Mouse (Mus musculus): Measurements from ENCODE around the gene Tlr12. TPM values are rescaled to one million over a fixed set of nuclear protein-coding genes. Genes with fewer than 3 reads are reported as not detected.

Tlr12 gene
- polyA plus RNA-seq, 1 experiment from 2014 or later = 0.90 TPM

DNA sequence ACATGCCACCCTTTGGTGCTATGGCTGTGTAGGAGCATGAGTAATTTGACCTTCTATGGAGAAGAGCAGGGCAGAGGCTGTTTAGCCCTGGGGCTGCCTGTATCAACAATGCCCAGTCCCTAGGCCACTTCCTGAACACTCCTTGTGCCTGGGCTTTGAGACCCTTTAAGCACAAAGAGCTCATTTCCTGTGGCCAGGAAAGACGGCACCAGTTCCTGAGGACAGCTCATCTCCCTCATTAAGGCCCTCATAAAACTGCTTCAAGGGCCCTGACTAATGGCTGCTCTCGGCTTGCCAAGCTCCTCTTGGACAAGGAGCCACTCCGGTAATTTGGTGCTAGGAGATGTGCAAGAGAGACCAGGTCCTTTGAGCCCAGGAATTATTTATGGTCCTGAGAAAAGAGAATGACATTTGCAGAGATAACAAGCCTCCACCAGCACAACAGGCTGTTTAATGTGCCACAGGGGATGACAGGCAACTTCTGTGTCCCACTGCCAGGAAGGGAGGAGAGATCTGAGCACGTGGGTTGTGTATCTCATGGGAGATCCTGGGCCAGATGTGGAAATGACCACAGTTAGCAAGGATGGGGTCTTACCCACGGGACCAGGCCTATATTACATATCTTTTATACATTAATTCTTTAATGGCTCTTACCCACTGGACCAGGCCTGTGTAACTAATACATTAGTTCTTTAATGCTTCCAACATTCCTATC is 34.3 kb upstream of the Tlr12 start:
- peak overlapping the region; percentile 63 for H3K27ac ChIP-seq
- H3K27me3 ChIP-seq (ENCODE audit: control insufficient read depth, insufficient read depth, low read length) = no peaks in the 10 kb centered on the region
- no peaks in the 10 kb centered on the region for H3K36me3 ChIP-seq (replicated peaks; ENCODE audit: control insufficient read depth, insufficient read depth)
- no peak overlapping the region for H3K9ac ChIP-seq
- no peaks in the 10 kb centered on the region for H3K9me3 ChIP-seq (ENCODE audit: control insufficient read depth, low read length)
- 41% methylated on average over 5 of the region's 5 CpGs for WGBS
- no peak for DNase-seq (ENCODE audit: low spot score)
- peaks cover 31% of the 10 kb centered on the region for H3K4me1 ChIP-seq (replicated peaks; ENCODE audit: control insufficient read depth, insufficient read depth, low read length)
- H3K4me2 ChIP-seq (replicated peaks) = no peak overlapping the region
- ATAC-seq (ENCODE audit: low FRiP score) = no peak
- no peak overlapping the region for H3K4me3 ChIP-seq (replicated peaks; ENCODE audit: low read length)

DNA sequence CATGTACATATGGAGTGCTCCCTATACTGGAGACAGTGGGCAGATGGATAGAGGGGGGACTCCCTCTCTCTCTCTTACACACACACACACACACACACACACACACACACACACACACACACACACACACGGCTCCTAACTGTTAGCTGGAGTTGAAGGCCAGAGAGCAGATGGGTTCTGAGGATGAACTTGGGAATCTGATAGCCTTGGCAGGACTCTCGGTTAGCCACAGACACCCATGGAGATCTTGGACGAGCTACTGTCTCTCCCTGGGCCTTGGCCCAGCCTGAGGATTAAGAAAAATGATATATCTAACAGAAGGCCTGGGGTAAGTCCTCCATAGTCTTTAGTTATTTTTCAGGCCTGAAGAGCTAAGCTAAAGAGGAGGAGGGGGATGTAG is 33.1 kb upstream of the Tlr12 start:
- H3K4me2 ChIP-seq (replicated peaks) = no peak overlapping the region
- no peak overlapping the region for H3K9ac ChIP-seq
- DNase-seq (ENCODE audit: low spot score) = no peak
- no peak for ATAC-seq (ENCODE audit: low FRiP score)
- H3K36me3 ChIP-seq (replicated peaks; ENCODE audit: control insufficient read depth, insufficient read depth) = no peaks in the 10 kb centered on the region
- H3K27me3 ChIP-seq (ENCODE audit: control insufficient read depth, insufficient read depth, low read length) = no peaks in the 10 kb centered on the region
- H3K27ac ChIP-seq = no peak overlapping the region
- no peak overlapping the region for H3K4me3 ChIP-seq (replicated peaks; ENCODE audit: low read length)
- no peaks in the 10 kb centered on the region for H3K9me3 ChIP-seq (ENCODE audit: control insufficient read depth, low read length)
- WGBS = 73% methylated on average over 3 of the region's 3 CpGs
- H3K4me1 ChIP-seq (replicated peaks; ENCODE audit: control insufficient read depth, insufficient read depth, low read length) = peaks cover 25% of the 10 kb centered on the region

DNA sequence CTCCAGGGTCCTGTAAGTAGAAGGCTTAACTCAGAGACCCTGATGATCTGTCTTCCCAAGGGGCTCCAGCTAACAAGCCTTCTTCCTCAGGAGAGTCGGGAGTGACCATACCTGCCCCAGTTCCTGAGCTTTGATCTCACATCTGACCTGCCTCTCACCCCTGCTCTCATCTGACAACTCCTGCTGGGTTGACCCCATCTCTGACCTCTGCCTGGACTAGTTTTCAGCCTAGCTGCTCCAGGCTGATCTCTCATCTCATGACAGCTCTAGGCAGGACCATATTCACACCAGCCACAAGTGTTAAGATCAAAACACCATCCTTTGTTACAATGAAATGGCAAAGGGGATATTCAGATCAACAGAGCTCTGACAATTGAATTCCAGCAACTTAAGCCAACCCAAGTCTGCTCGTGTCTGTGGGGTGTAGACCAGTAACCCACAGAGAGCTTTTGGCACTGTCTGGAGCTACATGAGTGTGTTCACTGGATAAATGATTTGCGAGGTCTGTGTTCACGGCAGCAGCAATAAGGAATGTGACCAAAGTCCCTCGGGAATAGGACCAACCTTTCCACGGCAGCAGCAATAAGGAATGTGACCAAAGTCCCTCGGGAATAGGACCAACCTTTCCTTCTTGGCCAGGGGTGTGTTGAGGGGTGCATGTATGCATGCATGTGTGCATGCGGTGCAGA is 30.3 kb upstream of the Tlr12 start:
- H3K9ac ChIP-seq = no peak overlapping the region
- no peaks in the 10 kb centered on the region for H3K36me3 ChIP-seq (replicated peaks; ENCODE audit: control insufficient read depth, insufficient read depth)
- no peaks in the 10 kb centered on the region for H3K27me3 ChIP-seq (ENCODE audit: control insufficient read depth, insufficient read depth, low read length)
- ATAC-seq (ENCODE audit: low FRiP score) (no peak), DNase-seq (ENCODE audit: low spot score) (no peak)
- 59% methylated on average over 8 of the region's 8 CpGs for WGBS
- peaks cover 9% of the 10 kb centered on the region for H3K4me1 ChIP-seq (replicated peaks; ENCODE audit: control insufficient read depth, insufficient read depth, low read length)
- no peak overlapping the region for H3K27ac ChIP-seq
- no peaks in the 10 kb centered on the region for H3K9me3 ChIP-seq (ENCODE audit: control insufficient read depth, low read length)
- H3K4me2 ChIP-seq (replicated peaks) = no peak overlapping the region
- H3K4me3 ChIP-seq (replicated peaks; ENCODE audit: low read length) = no peak overlapping the region

DNA sequence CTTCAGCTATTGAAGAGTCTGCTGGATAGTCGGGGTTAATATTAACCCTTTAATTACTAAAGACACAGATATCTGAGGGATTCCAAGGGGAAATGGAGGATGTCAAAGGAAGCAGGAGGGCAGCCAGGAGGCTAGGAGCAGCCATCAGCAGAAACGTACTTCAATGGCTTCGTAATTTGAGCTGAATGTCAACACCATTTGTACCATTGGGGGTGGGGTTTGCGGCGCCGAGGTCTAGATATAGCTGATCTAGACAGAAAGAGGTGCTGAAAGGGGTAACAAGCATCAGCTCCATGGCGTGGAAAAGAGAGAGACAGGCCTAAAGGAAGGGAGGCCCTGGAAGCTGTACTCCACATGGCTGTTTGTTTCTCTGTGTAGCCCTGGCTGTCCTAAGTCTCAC is 28.3 kb upstream of the Tlr12 start:
- Histone ChIP-seq H3K4me2 (replicated peaks) (no peak overlapping the region), H3K36me3 (replicated peaks; ENCODE audit: control insufficient read depth, insufficient read depth) (no peaks in the 10 kb centered on the region), H3K4me1 (replicated peaks; ENCODE audit: control insufficient read depth, insufficient read depth, low read length) (no peaks in the 10 kb centered on the region; the same call in 1 of the 2 replicates), H3K27me3 (ENCODE audit: control insufficient read depth, insufficient read depth, low read length) (no peaks in the 10 kb centered on the region), H3K4me3 (replicated peaks; ENCODE audit: low read length) (no peak overlapping the region), H3K9me3 (ENCODE audit: control insufficient read depth, low read length) (no peaks in the 10 kb centered on the region), H3K9ac (no peak overlapping the region), H3K27ac (no peak overlapping the region)
- ATAC-seq (ENCODE audit: low FRiP score) (no peak), DNase-seq (ENCODE audit: low spot score) (no peak)
- WGBS = 58% methylated on average over 7 of the region's 7 CpGs

DNA sequence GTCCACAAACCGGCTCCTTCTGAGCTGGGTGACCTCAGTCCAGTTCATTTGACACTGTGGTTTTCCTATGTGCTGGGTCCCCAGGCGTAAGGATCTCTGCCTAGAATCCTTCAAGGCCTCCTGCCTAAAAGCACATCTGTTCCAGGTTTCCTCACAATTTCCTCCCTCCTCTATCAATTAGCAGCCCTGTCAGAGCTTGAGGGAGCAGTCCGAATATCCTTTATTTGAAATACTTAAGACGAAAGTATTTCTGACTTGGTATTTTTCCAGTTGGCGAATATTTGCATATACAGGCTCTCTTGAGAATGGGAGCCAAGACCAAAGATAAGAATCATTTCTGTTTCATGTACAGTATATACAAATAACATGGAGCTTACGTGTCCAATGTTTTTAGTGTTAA is 27.5 kb upstream of the Tlr12 start:
- 83% methylated on average over 6 of the region's 6 CpGs for WGBS
- Histone ChIP-seq H3K36me3 (replicated peaks; ENCODE audit: control insufficient read depth, insufficient read depth) (no peaks in the 10 kb centered on the region), H3K4me2 (replicated peaks) (no peak overlapping the region), H3K27ac (no peak overlapping the region), H3K4me1 (replicated peaks; ENCODE audit: control insufficient read depth, insufficient read depth, low read length) (no peaks in the 10 kb centered on the region), H3K27me3 (ENCODE audit: control insufficient read depth, insufficient read depth, low read length) (no peaks in the 10 kb centered on the region), H3K4me3 (replicated peaks; ENCODE audit: low read length) (no peak overlapping the region), H3K9me3 (ENCODE audit: control insufficient read depth, low read length) (no peaks in the 10 kb centered on the region), H3K9ac (no peak overlapping the region)
- ATAC-seq (ENCODE audit: low FRiP score) (no peak), DNase-seq (ENCODE audit: low spot score) (no peak)

DNA sequence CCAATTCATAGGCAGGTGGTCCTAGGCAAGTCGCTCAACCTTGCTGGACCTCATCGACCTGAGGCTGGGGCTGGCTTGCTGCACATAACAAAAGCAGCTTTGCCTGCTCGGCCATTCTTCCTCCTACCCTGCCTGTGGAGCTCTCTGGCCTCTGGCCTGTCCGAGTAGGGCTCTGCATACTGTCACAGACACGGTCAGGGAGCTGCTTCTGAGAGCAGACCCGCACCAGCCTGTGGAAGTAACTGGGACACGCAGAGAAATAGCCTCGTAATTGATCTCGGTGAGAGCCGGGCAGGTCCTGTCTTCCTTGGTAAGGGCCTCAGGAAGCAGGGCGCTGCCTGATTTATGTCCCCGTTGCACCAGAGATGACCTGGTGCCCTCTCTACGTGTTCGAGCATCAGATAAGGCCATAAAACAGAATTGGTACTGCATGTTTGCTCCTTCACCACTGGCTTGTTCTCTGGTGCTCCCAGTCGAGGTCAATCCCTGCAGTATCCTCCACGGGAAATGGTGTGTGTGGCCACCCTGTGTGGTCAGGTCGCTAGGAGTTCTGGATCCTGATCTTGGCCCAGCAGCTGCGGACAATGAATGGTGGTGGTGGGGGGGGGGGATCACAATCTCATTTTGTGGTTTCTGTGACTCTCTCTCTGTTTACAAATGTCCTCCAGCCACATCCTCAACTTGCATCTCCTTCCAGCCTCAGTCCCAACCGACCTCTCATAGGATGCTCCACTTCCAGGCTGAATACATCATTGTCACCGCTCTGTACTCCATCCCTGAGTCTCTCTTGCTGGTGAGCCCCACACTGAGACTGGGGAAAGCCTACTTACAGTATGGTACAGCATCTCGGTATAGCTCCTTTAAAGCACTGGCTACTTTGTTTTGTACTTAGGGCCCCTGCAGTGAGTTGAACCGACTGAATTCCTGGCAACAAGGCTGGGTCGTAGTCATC is 23.6 kb upstream of the Tlr12 start:
- DNase-seq (ENCODE audit: low spot score) (no peak), ATAC-seq (ENCODE audit: low FRiP score) (no peak)
- peaks cover 5% of the 10 kb centered on the region for H3K4me1 ChIP-seq (replicated peaks; ENCODE audit: control insufficient read depth, insufficient read depth, low read length)
- 61% methylated on average over 23 of the region's 23 CpGs for WGBS
- H3K27me3 ChIP-seq (ENCODE audit: control insufficient read depth, insufficient read depth, low read length) = no peaks in the 10 kb centered on the region
- H3K9me3 ChIP-seq (ENCODE audit: control insufficient read depth, low read length) = no peaks in the 10 kb centered on the region
- no peaks in the 10 kb centered on the region for H3K36me3 ChIP-seq (replicated peaks; ENCODE audit: control insufficient read depth, insufficient read depth)
- H3K9ac ChIP-seq = no peak overlapping the region
- no peak overlapping the region for H3K27ac ChIP-seq
- H3K4me3 ChIP-seq (replicated peaks; ENCODE audit: low read length) = no peak overlapping the region
- no peak overlapping the region for H3K4me2 ChIP-seq (replicated peaks)

DNA sequence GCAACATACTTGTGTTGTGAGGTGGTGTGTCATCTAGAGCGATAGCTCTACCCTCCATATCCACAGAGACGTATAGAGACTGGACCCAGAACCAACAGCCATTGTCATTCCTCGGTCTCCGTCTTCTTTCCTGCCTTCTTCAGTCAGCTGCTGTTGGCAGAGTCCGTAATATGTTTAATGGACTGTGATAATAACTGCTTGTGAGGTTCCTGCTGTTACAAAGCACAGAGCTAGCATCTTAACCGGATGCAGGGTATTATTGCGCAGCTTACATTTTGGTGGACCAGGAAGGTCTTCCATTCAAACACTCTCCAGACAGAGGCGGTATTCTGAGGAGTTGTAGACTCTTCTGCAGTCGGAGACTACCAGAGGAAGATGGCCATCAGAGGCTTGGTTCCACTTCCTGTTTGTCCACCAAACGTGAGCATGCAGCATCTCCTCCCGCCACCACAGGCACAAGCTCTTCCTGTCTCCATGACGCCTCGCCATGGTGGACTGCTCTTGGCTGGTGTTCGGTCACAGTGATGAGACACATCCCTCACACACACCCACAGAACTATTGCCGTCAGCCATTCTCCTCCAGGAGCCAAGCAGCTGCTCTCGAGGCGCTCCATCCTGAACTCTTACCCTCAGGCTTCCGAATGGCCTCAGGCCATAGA is 20.0 kb upstream of the Tlr12 start:
- Histone ChIP-seq H3K9ac (no peak overlapping the region), H3K4me3 (replicated peaks; ENCODE audit: low read length) (no peak overlapping the region), H3K4me2 (replicated peaks) (no peak overlapping the region), H3K4me1 (replicated peaks; ENCODE audit: control insufficient read depth, insufficient read depth, low read length) (peaks cover 6% of the 10 kb centered on the region), H3K9me3 (ENCODE audit: control insufficient read depth, low read length) (no peaks in the 10 kb centered on the region), H3K36me3 (replicated peaks; ENCODE audit: control insufficient read depth, insufficient read depth) (no peaks in the 10 kb centered on the region), H3K27me3 (ENCODE audit: control insufficient read depth, insufficient read depth, low read length) (no peaks in the 10 kb centered on the region), H3K27ac (no peak overlapping the region)
- no peak for ATAC-seq (ENCODE audit: low FRiP score)
- no peak for DNase-seq (ENCODE audit: low spot score)
- 77% methylated on average over 18 of the region's 18 CpGs for WGBS

DNA sequence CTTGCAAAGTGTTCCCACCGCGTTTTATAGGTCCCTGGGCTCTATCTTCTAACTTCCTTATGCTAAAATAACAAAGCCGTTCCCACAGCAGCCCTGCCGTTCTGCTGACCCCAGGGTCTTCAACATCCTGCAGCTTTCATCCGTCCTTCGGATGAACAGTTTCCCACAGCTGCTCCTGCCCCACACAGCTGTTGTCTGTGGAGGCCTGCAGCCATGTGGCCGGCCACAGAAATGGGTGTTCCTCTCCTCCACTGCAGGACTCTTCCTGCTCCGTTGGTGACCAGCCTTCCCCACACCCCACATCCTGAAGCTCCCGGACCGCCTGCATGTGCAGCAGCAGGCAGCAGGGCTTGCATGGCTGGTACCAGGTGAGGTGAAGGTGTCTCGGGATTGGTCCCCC is 18.8 kb upstream of the Tlr12 start:
- Histone ChIP-seq H3K4me1 (replicated peaks; ENCODE audit: control insufficient read depth, insufficient read depth, low read length) (peaks cover 6% of the 10 kb centered on the region), H3K4me2 (replicated peaks) (no peak overlapping the region), H3K9ac (no peak overlapping the region), H3K9me3 (ENCODE audit: control insufficient read depth, low read length) (no peaks in the 10 kb centered on the region), H3K27ac (no peak overlapping the region), H3K4me3 (replicated peaks; ENCODE audit: low read length) (no peak overlapping the region), H3K27me3 (ENCODE audit: control insufficient read depth, insufficient read depth, low read length) (no peaks in the 10 kb centered on the region), H3K36me3 (replicated peaks; ENCODE audit: control insufficient read depth, insufficient read depth) (no peaks in the 10 kb centered on the region)
- no peak for DNase-seq (ENCODE audit: low spot score)
- no peak for ATAC-seq (ENCODE audit: low FRiP score)
- WGBS = 56% methylated on average over 11 of the region's 11 CpGs
